ENCODE assay signal across 8 mouse cellular contexts in genomic region chr2:32882283-32883043, GRCm38 (mm10). TPM values are rescaled to one million over a fixed set of nuclear protein-coding genes. Genes with fewer than 3 reads are reported as not detected.
DNase-seq lines count a peak whose midpoint lies in the region; ATAC-seq and TF ChIP-seq lines count a peak whose summit lies in the region.

No protein-coding gene starts in this region.

- no peaks in the 10 kb centered on the region for H3K9me3 ChIP-seq in forebrain, embryonic 10.5 days
- no peaks in the 10 kb centered on the region for H3K9me3 ChIP-seq in forebrain, embryonic 14.5 days (replicated peaks; ENCODE audit: control insufficient read depth, low read length)
- H3K9me3 ChIP-seq in heart, embryonic 10.5 days, result no peaks in the 10 kb centered on the region

- no peak overlapping the region for H3K4me3 ChIP-seq in forebrain, embryonic 10.5 days
- no peak overlapping the region for H3K4me3 ChIP-seq in forebrain, embryonic 14.5 days (ENCODE audit: low read depth, low read length)
- peak overlapping the region; percentile 25 for H3K4me3 ChIP-seq in heart, embryonic 10.5 days

- CTCF ChIA-PET in Patski (lab: Charles Lee), result interaction anchor here (5.1 kb wide), 1 partner anchor 13 kb away, joined by 33 read pairs; no protein-coding TSS in a partner anchor

- 65% methylated on average over 19 of the region's 21 CpGs for WGBS in forebrain, embryonic 10.5 days
- 60% methylated on average over 17 of the region's 21 CpGs for WGBS in forebrain, embryonic 14.5 days
- WGBS in heart, embryonic 10.5 days, result 20% methylated on average over 21 of the region's 21 CpGs

- no peak for TF ChIP-seq CTCF in Patski (IDR thresholded peaks at IDR 0.05)

- no peak overlapping the region for H3K9ac ChIP-seq in forebrain, embryonic 14.5 days (ENCODE audit: low read length)

- H3K36me3 ChIP-seq in forebrain, embryonic 10.5 days (replicated peaks), result no peaks in the 10 kb centered on the region
- no peaks in the 10 kb centered on the region for H3K36me3 ChIP-seq in forebrain, embryonic 14.5 days (ENCODE audit: control insufficient read depth, insufficient read depth, low read length)
- H3K36me3 ChIP-seq in heart, embryonic 10.5 days, result peaks cover 5% of the 10 kb centered on the region

- POLR2A ChIA-PET in Patski (lab: Charles Lee), result interaction anchor here (0.8 to 3.0 kb wide), 7 partner anchors 11 to 46 kb away, joined by 3 to 9 read pairs (median 4); no protein-coding TSS in a partner anchor

- peak overlapping the region; percentile 69 for H3K27ac ChIP-seq in forebrain, embryonic 10.5 days
- no peak overlapping the region for H3K27ac ChIP-seq in forebrain, embryonic 14.5 days (ENCODE audit: low read depth, low read length)
- H3K27ac ChIP-seq in heart, embryonic 10.5 days, result peak overlapping the region; percentile 82

- peaks cover 3% of the 10 kb centered on the region; the same call in 1 of the 2 replicates for H3K27me3 ChIP-seq in forebrain, embryonic 10.5 days (ENCODE audit: poor library complexity, severe bottlenecking)
- H3K27me3 ChIP-seq in forebrain, embryonic 14.5 days (replicated peaks; ENCODE audit: control insufficient read depth, insufficient read depth, low read length), result no peaks in the 10 kb centered on the region
- no peaks in the 10 kb centered on the region for H3K27me3 ChIP-seq in Patski
- no peaks in the 10 kb centered on the region for H3K27me3 ChIP-seq in heart, embryonic 10.5 days (ENCODE audit: insufficient read depth, poor library complexity, severe bottlenecking)

- in situ Hi-C loops in Patski (cut with MboI; ENCODE audit: low pct_unique_long_range_greater_than_20kb), result no loop called here

- H3K4me1 ChIP-seq in forebrain, embryonic 10.5 days, result peaks cover 77% of the 10 kb centered on the region
- peaks cover 19% of the 10 kb centered on the region for H3K4me1 ChIP-seq in forebrain, embryonic 14.5 days (ENCODE audit: control insufficient read depth, insufficient read depth, low read length)
- peaks cover 96% of the 10 kb centered on the region for H3K4me1 ChIP-seq in heart, embryonic 10.5 days

- no peak overlapping the region for H3K4me2 ChIP-seq in forebrain, embryonic 14.5 days (ENCODE audit: low read length)

- no peak for ATAC-seq in forebrain, embryonic 14.5 days
- ATAC-seq in Patski, result peak; percentile 55
- peak; percentile 67 for ATAC-seq in megakaryocyte progenitor cell, adult 5-6 weeks (replicated peaks; ENCODE audit: poor library complexity)

- no peak for DNase-seq in forebrain, embryonic 10.5 days (ENCODE audit: extremely low spot score, low spot score)
- no peak for DNase-seq in forebrain, embryonic 14.5 days (ENCODE audit: low spot score)
- peak; percentile 84 for DNase-seq in Patski (ENCODE audit: low read depth, low spot score)
- no peak for DNase-seq in heart, embryonic 10.5 days (ENCODE audit: low spot score)
- DNase-seq in kidney, postnatal 4 days, result peak; percentile 56 to 74
- DNase-seq in left cerebral cortex, adult 8-10 months (ENCODE audit: low spot score in 2 of 2), result no peak
- DNase-seq in cerebellum, adult 11 months, result no peak

RNA-seq across cellular contexts. Expression of gene Fam129b, which starts 6.5 kb away (rescaled TPM):
- polyA plus RNA-seq in forebrain, embryonic 10.5 days (2016; fragmentation: Nextera tagmentation; extraction: Ambion mirVana), result 22.8 and 25.3 TPM in 2 replicates
- 13.8 and 17.7 TPM in 2 replicates for polyA plus RNA-seq in forebrain, embryonic 14.5 days (2014; fragmentation: Nextera tagmentation; extraction: Ambion mirVana)
- polyA plus RNA-seq in Patski (2021), result 170 TPM
- polyA plus RNA-seq in heart, embryonic 10.5 days (2016; fragmentation: Nextera tagmentation; extraction: Ambion mirVana), result 47.1 and 55.5 TPM in 2 replicates
- 3.3 and 3.5 TPM in 2 replicates for total RNA-seq in megakaryocyte progenitor cell, adult 5-6 weeks (2015)
- 6.5 and 6.8 TPM in 2 replicates for total RNA-seq in megakaryocyte progenitor cell, adult 5-6 weeks (2017)
- 10 to 100 TPM; 24.7 to 31.8 (median 28.4) TPM for total RNA-seq in left cerebral cortex, adult 8-10 months (2022)

RNA-seq across cellular contexts. Expression of gene Stxbp1, which starts 35.4 kb away (rescaled TPM):
- polyA plus RNA-seq in forebrain, embryonic 10.5 days (2016; fragmentation: Nextera tagmentation; extraction: Ambion mirVana), result 18.7 and 20.8 TPM in 2 replicates
- 127 and 174 TPM in 2 replicates for polyA plus RNA-seq in forebrain, embryonic 14.5 days (2014; fragmentation: Nextera tagmentation; extraction: Ambion mirVana)
- 30.1 TPM for polyA plus RNA-seq in Patski (2021)
- polyA plus RNA-seq in heart, embryonic 10.5 days (2016; fragmentation: Nextera tagmentation; extraction: Ambion mirVana), result 19.1 and 21.6 TPM in 2 replicates
- 2.9 and 4.7 TPM in 2 replicates for total RNA-seq in megakaryocyte progenitor cell, adult 5-6 weeks (2015)
- total RNA-seq in megakaryocyte progenitor cell, adult 5-6 weeks (2017), result 1.6 and 3.7 TPM in 2 replicates
- total RNA-seq in left cerebral cortex, adult 8-10 months (2022), result 100 to 1,000 TPM; 883 to 958 (median 954) TPM

Comparison
In these comparisons a context has a peak if more than half of its experiments do, and no peak if none do; other contexts are left out.
1. DNase-seq: peak in Patski (single experiment) and kidney, postnatal 4 days (2 of 2); none in forebrain, embryonic 10.5 days (single experiment), forebrain, embryonic 14.5 days (single experiment), heart, embryonic 10.5 days (single experiment), left cerebral cortex, adult 8-10 months (0 of 2) and cerebellum, adult 11 months (single experiment).